Mouse (Mus musculus) midbrain, embryonic 15.5 days (tissue): ENCODE data around the gene Cyb5d1. TPM values are rescaled to one million over a fixed set of nuclear protein-coding genes. Genes with fewer than 3 reads are reported as not detected.

Experiments
- ATAC-seq: fragments of 200-750 bp; cut with Nextera tagmentation; replicated peaks from 2 replicates; pipeline ENCODE4 v1.8.0; 2017; ENCODE audit warnings: moderate TSS enrichment
- H3K27ac ChIP-seq: fragments of 300-500 bp; sonication (generic); 2 replicates; pipeline ENCODE4 v1.5.1; 2015; ENCODE audit warnings: mild to moderate bottlenecking, inconsistent platforms
- H3K27me3 ChIP-seq: fragments of 300-500 bp; sonication (generic); replicated peaks from 2 replicates; pipeline ENCODE4 v1.6.1; 2015; ENCODE audit warnings: inconsistent platforms
- H3K36me3 ChIP-seq: fragments of 300-500 bp; sonication (generic); replicated peaks from 2 replicates; pipeline ENCODE4 v1.6.1; 2015; ENCODE audit warnings: inconsistent platforms
- H3K4me1 ChIP-seq: fragments of 300-500 bp; sonication (generic); 2 replicates; pipeline ENCODE4 v1.6.1; 2015; ENCODE audit warnings: inconsistent platforms
- H3K4me2 ChIP-seq: fragments of 300-500 bp; sonication (generic); 2 replicates; pipeline ENCODE4 v1.6.1; 2015; ENCODE audit warnings: inconsistent platforms, mild to moderate bottlenecking, moderate library complexity
- H3K4me3 ChIP-seq: fragments of 300-500 bp; sonication (generic); 2 replicates; pipeline ENCODE4 v1.5.1; 2015; ENCODE audit warnings: mild to moderate bottlenecking, inconsistent platforms
- H3K9ac ChIP-seq: fragments of 300-500 bp; sonication (generic); 2 replicates; pipeline ENCODE4 v1.6.1; 2015; ENCODE audit warnings: mild to moderate bottlenecking, inconsistent platforms
- H3K9me3 ChIP-seq: fragments of 300-500 bp; sonication (generic); 2 replicates; pipeline ENCODE4 v1.6.1; 2016; ENCODE audit warnings: inconsistent platforms
- WGBS: fragments of 180-500 bp; shearing (Covaris S2); methylation state at CpG from one replicate; pipeline ENCODE4 v1.1.7; 2015; ENCODE audit warnings: mixed read lengths; 5-methylcytosine and 5-hydroxymethylcytosine counted together
- polyA plus RNA-seq: library from polyadenylated mRNA; unstranded; fragments of >200 nt; fragmentation: Nextera tagmentation; extraction: Ambion mirVana; gene quantifications from 2 replicates; pipeline ENCODE4 v1.2.1, GENCODE M21; 2015

Gene Cyb5d1
- polyA plus RNA-seq, 1 experiment from 2014 or later, result 32.7 TPM

DNA sequence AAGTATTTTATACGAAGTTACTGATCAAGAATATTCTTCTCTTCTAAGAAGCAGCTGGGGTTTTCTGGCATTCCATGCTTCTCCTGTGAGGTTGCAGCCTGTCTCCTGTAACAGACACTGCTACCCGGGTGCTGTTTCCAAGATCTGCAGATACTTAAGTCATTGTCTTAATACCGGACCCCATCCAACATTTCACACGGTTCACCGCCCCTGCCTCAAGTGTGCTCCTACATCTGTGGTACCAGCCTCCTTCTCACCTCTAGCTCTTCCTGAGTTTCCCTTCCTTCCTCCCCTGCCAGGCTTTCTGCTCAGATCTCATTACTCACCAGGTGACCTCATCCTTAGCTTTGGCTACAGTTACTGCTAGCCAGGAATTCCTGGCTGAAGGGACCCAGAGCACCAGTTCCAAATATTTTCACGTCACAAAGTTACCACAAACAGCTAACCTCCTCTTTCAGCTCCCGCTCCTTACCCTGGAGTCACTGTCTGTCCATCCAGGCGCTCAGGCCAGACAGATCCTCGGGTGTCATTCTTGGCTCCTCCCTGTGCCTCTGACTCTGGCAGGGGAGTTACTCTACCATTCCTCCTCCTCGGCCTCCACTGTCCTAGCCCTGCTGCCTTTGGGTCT is 12.8 kb downstream of the Cyb5d1 start:
- ATAC-seq, result no peak

DNA sequence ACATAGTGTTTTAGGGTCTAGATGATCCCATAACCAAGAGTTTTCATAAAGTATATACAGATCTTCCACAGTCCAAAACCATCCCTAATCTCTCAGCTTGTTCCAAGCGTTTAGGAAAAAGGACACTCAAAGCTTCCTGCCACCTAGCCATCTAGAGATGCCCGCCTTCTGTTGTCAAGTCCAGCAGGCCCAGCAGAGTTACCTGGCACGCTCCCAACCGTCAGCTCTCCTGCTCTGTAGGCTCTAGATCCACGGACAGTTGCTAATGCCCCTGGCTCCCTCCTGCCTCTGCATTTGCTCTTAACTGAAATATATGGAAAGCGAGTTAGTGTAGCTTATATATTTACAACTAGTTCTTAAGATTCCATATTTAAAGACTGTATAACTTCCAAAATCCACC is 14.1 kb downstream of the Cyb5d1 start:
- no peak overlapping the region for H3K9ac ChIP-seq
- H3K9me3 ChIP-seq, result no peaks in the 10 kb centered on the region
- no peak overlapping the region for H3K4me3 ChIP-seq
- H3K27me3 ChIP-seq, result no peaks in the 10 kb centered on the region
- ATAC-seq, result no peak
- WGBS, result 77% methylated on average over 6 of the region's 6 CpGs
- no peak overlapping the region for H3K4me2 ChIP-seq
- H3K27ac ChIP-seq, result no peak overlapping the region
- no peaks in the 10 kb centered on the region for H3K36me3 ChIP-seq
- H3K4me1 ChIP-seq, result no peaks in the 10 kb centered on the region

More for the DNA sequence above, 12.8 kb downstream of the Cyb5d1 start:
- Histone ChIP-seq H3K27ac (no peak overlapping the region), H3K9me3 (no peaks in the 10 kb centered on the region), H3K4me1 (no peaks in the 10 kb centered on the region), H3K36me3 (no peaks in the 10 kb centered on the region), H3K9ac (no peak overlapping the region), H3K27me3 (no peaks in the 10 kb centered on the region), H3K4me2 (no peak overlapping the region), H3K4me3 (no peak overlapping the region)
- WGBS, result 67% methylated on average over 10 of the region's 10 CpGs

DNA sequence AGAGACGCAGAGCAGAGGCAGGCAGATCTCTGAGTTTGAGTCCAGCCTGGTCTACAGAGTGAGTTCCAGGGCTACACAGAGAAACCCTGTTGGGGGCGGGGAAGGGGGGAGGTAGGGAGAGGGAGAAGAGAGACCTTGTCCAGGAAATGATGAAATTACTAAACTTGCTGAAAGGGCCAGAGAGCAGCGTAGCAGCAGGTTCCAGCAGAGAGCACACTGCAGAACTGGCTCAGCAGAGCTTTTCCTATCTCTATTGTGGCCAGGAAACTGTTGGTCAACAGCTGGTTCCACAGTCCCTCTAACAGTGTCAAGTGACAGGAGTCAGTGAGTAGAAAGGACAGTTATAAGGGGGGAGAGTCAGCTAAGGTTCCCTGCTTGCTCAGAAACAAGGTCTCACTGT is 15.8 kb downstream of the Cyb5d1 start:
- WGBS, result 86% methylated on average over 3 of the region's 3 CpGs
- Histone ChIP-seq H3K9ac (no peak overlapping the region), H3K27ac (no peak overlapping the region), H3K4me1 (no peaks in the 10 kb centered on the region), H3K9me3 (no peaks in the 10 kb centered on the region), H3K27me3 (no peaks in the 10 kb centered on the region), H3K4me3 (no peak overlapping the region), H3K4me2 (no peak overlapping the region), H3K36me3 (no peaks in the 10 kb centered on the region)
- no peak for ATAC-seq

DNA sequence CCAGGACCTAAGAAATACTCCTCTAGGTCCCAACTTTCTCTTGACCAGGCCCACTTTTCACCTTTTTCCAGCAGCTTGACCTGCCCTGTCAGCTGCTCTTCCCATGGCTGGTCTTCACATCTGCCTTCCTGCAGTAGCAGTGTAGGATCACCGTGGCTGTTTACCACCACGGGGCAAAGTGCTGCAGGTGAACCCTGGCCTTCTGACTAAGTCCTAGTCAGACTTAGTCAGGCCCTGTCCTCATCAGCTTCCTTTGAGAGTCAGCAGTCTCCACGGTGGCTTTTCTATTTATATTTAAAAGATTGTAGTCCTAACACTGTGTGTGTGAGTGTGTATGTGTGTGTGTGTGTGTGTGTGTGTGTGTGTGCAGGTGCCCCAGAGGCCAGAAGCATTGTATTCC is 17.7 kb downstream of the Cyb5d1 start:
- H3K4me1 ChIP-seq, result 0 out of 2 replicates have a peak, but pooled peaks cover under 1% of the 10 kb centered on the region
- no peaks in the 10 kb centered on the region for H3K36me3 ChIP-seq
- H3K27me3 ChIP-seq, result no peaks in the 10 kb centered on the region
- H3K4me3 ChIP-seq, result no peak overlapping the region
- no peak for ATAC-seq
- no peak overlapping the region for H3K4me2 ChIP-seq
- H3K9me3 ChIP-seq, result no peaks in the 10 kb centered on the region
- H3K27ac ChIP-seq, result no peak overlapping the region
- WGBS, result 78% methylated on average over 3 of the region's 3 CpGs
- no peak overlapping the region for H3K9ac ChIP-seq

DNA sequence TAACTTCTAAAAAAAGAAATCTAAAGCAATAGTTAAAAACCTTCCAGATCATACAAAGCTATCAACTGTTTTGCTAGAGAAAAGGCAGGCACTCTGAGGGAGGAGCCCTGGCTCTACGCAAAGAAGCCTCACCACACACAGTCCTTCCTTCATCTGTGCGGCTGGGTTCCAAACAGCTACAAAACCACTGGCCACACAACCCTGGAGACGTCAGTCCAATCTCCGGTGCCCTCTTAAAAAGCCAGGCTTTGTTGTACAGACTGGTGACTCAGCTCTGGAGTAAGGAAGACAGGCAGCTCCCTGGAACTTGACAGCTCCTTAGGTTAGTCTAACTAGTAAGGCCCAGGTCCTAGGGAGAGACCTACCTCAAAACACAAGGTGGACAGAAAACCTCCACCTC is 19.8 kb downstream of the Cyb5d1 start:
- 90% methylated on average over 4 of the region's 4 CpGs for WGBS
- no peak for ATAC-seq
- H3K4me3 ChIP-seq, result no peak overlapping the region

DNA sequence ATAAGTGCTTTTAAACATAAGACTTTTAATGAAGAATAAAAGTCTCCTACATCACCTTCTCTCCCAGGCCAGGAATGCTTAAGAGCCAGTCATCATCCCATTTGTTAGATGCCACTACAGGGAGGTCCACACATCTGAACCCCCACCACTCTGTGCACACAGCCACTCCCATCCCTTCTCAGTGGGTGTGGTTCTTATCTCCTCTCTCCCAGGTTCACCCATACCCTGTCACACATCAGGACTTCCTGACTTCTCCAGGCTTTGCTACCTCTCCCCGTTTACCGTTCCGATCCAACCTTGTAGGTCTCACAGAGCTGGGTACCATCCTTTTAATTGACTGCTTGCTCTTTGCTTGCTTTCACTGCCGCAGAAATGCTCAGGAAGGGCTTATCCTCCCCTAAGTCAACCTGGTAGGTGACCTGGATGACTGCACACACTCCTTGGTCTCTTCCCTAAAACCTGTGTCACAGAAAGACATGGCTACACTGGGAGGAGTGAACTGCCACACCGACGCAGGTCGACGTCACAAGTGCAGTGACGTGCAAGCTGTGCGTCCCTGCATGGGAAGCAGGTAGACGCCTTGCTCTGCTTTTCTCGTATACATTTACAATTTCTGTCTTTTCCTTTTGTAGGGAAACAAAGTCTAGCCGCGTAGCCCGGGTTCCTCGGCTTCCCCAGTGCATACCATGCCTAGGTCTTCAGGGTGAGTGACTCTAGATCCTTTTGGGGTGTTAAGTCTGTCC is 22.0 kb downstream of the Cyb5d1 start:
- Histone ChIP-seq H3K27ac (no peak overlapping the region; the same call in 1 of the 2 replicates), H3K36me3 (no peaks in the 10 kb centered on the region), H3K4me3 (no peak overlapping the region), H3K9ac (no peak overlapping the region), H3K9me3 (no peaks in the 10 kb centered on the region), H3K4me1 (peaks cover 28% of the 10 kb centered on the region), H3K27me3 (no peaks in the 10 kb centered on the region), H3K4me2 (no peak overlapping the region)
- WGBS, result 92% methylated on average over 16 of the region's 16 CpGs
- no peak for ATAC-seq

More for the DNA sequence above, 19.8 kb downstream of the Cyb5d1 start:
- Histone ChIP-seq H3K9me3 (no peaks in the 10 kb centered on the region), H3K4me2 (no peak overlapping the region), H3K36me3 (no peaks in the 10 kb centered on the region), H3K9ac (no peak overlapping the region), H3K27me3 (no peaks in the 10 kb centered on the region), H3K4me1 (peaks cover 21% of the 10 kb centered on the region), H3K27ac (no peak overlapping the region)

DNA sequence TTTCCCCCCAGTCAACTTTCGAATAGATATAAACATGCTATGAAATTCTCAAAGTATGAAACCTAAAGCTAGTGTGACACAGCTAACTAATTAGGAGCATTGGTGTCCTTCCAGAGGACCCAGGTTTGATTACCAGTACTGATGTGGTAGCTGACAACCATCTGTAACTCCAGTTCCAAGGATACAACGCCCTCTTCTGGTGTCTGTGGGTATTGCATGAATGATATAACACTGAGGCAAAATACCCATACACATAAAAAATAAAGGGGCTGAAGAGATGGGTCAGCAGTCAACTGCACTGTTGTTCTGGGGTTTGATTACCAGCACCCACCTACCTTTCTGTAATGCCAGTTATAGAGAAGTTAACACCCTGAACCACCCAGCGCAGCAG is 22.7 kb downstream of the Cyb5d1 start:
- Histone ChIP-seq H3K4me1 (peaks cover 32% of the 10 kb centered on the region), H3K9me3 (no peaks in the 10 kb centered on the region), H3K27ac (peak overlapping the region; percentile 74), H3K4me3 (no peak overlapping the region), H3K36me3 (no peaks in the 10 kb centered on the region), H3K27me3 (no peaks in the 10 kb centered on the region), H3K9ac (no peak overlapping the region), H3K4me2 (no peak overlapping the region)
- WGBS, result 67% methylated on average over 3 of the region's 3 CpGs
- no peak for ATAC-seq

DNA sequence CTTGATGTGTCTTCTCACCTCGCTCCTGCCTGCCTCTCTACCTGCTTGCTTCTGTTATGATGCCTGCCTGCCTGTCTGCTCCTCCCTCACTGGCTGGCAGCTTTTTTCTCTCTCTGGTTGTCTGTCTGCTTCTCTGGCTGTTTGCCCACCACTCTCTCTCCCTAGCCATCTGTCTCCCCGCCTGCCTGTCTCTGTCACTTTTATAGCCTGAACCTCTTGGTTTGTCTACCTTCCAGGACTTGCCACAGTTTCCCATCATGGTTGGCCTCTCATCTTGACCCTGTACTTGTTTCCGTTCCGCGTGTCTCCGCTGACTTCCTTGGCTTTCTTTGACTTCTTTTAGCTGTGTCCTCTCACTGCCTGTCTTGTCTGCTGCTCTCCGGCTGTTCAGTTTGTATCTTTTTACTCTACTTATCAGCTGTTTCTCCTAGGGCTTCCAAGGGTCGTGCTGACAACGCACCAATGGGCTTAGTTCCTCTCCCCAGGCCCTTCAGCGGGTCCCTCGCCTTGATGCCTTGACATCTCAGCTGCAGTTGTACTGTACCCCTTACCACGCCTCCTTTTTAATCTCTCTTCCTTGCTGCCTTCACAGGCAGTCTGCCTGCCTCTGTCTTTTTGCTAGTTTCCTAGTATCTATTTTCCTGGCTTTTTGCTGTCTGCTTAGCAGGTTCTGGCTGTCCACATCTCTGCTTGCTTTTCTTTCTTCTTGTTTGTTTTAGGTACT is 23.2 kb downstream of the Cyb5d1 start:
- Histone ChIP-seq H3K27ac (peak overlapping the region; percentile 74), H3K9me3 (no peaks in the 10 kb centered on the region), H3K4me2 (peak overlapping the region; percentile 36), H3K36me3 (no peaks in the 10 kb centered on the region), H3K4me3 (0 out of 2 replicates have a peak overlapping the region, but pooled peaks have one; percentile 8), H3K4me1 (peaks cover 37% of the 10 kb centered on the region), H3K9ac (peak overlapping the region; percentile 18; the same call in 1 of the 2 replicates), H3K27me3 (no peaks in the 10 kb centered on the region)
- no peak for ATAC-seq
- WGBS, result 39% methylated on average over 12 of the region's 12 CpGs

DNA sequence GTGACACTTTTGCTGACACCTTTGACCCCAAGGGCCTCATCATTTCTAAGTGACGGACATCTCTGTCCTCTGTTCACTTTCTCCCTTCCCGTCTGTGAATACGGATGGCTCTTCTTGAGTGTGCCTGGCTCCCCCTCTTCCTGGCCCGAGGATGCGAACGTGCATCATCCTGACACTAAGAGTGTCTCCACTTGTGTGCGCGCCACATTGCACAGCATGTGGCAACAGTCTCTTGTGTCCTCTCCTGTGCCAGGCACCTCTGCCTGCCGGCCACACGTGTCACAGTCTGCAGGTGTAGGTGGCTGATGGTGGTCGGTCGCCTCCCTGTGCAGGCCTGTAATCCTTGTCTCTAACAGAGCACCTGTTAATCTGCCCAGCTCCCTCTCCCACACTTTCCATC is 23.8 kb downstream of the Cyb5d1 start:
- H3K9me3 ChIP-seq, result no peaks in the 10 kb centered on the region
- WGBS, result 22% methylated on average over 12 of the region's 12 CpGs
- no peaks in the 10 kb centered on the region for H3K27me3 ChIP-seq
- peak overlapping the region; percentile 36 for H3K4me2 ChIP-seq
- H3K27ac ChIP-seq, result peak overlapping the region; percentile 74
- H3K36me3 ChIP-seq, result no peaks in the 10 kb centered on the region
- peak overlapping the region; percentile 10; the same call in 1 of the 2 replicates for H3K9ac ChIP-seq
- H3K4me1 ChIP-seq, result peaks cover 41% of the 10 kb centered on the region
- peak overlapping the region; percentile 8; the same call in 1 of the 2 replicates for H3K4me3 ChIP-seq
- ATAC-seq, result no peak; the same call in 1 of the 2 replicates

DNA sequence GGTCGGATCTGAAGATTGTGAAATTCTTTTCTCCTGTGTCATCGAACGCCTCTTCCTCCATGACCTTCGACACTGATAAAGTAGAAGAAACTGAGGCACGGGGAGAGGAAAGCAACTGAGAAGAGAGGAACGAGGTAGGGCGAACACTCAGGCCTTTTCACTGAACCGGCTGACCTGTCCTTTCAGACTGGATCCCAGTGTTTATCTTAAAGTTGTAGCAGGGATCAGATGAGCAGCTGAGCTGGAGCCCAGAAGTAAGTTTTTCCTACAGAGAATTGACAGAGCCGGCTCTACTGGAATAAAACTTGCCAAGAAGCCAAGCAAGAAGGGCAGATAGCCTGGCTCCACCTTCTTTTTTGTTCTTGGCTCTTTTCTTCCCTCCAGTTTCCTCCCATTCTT is 24.6 kb downstream of the Cyb5d1 start:
- Histone ChIP-seq H3K36me3 (no peaks in the 10 kb centered on the region), H3K27ac (peak overlapping the region; percentile 74), H3K9me3 (no peaks in the 10 kb centered on the region), H3K4me2 (peak overlapping the region; percentile 36), H3K9ac (no peak overlapping the region), H3K4me3 (peak overlapping the region; percentile 14; the same call in 1 of the 2 replicates), H3K4me1 (peaks cover 46% of the 10 kb centered on the region), H3K27me3 (no peaks in the 10 kb centered on the region)
- ATAC-seq, result no peak
- WGBS, result 14% methylated on average over 9 of the region's 9 CpGs

DNA sequence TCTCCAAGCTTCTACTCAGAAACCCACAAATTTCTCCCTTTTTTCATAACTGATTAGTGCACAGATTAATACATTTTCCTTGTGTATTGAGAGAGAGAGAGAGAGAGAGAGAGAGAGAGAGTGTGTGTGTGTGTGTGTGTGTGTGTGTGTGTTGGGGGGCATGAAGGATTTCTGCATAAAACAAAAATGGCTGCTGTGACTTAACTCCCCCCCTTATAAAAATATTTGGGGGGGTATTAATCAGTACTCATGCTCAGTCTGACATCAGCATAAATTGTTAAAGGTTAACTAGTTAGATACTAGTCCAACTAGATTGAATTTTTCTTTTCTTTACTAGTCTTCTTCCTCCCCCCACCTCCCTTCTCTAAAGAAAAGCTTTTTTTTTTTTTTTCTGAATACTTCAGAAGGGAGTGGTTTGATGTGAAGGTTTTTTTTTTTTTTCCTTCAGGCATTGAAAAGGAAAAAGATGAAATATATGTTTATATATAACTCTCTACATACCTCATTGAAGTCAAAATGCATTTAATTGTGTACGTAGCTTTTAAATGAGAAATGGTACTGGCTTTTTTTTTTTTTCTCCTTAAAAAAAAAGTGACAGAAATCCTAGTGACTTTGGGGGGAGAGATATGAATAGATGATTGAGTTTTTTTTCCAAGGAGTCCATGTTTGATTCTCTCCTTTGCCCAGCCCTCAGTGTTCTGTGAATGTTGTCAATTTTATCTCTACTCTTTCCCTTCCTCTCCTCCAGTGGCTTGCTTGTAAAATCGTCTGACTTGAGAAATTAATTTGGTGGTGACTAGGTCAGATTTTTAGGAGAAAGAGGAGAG is 25.2 kb downstream of the Cyb5d1 start:
- Histone ChIP-seq H3K36me3 (no peaks in the 10 kb centered on the region), H3K9ac (peak overlapping the region; percentile 100), H3K4me2 (peak overlapping the region; percentile 93), H3K27ac (peak overlapping the region; percentile 100), H3K4me1 (peaks cover 52% of the 10 kb centered on the region), H3K4me3 (peak overlapping the region; percentile 91), H3K9me3 (no peaks in the 10 kb centered on the region), H3K27me3 (no peaks in the 10 kb centered on the region)
- WGBS, result 21% methylated on average over 2 of the region's 2 CpGs
- no peak for ATAC-seq
